Mouse (Mus musculus) forebrain, embryonic 14.5 days (tissue): ENCODE data around the gene Svs1. TPM values are rescaled to one million over a fixed set of nuclear protein-coding genes. Genes with fewer than 3 reads are reported as not detected.

Source experiments
- ATAC-seq: fragments of 200-750 bp; cut with Nextera tagmentation; 2 replicates; pipeline ENCODE4 v1.8.0; 2017; ENCODE audit warnings: mild to moderate bottlenecking, moderate library complexity
- DNase-seq: peaks from one replicate; pipeline ENCODE4 v3.0.0-alpha.2; 2015; ENCODE audit warnings: low spot score
- H3K27ac ChIP-seq: fragments of 300-500 bp; sonication (generic); 2 replicates; pipeline ENCODE4 v1.5.1; 2014; ENCODE audit warnings: low read depth, mild to moderate bottlenecking, control low read depth, low read length, moderate library complexity
- H3K27me3 ChIP-seq: fragments of 300-500 bp; sonication (generic); replicated peaks from 2 replicates; pipeline ENCODE4 v1.6.1; 2014; ENCODE audit warnings: low read length, control low read depth, mixed read lengths; ENCODE audit not compliant: control insufficient read depth, insufficient read depth
- H3K36me3 ChIP-seq: fragments of 300-500 bp; sonication (generic); 2 replicates; pipeline ENCODE4 v1.6.1; 2014; ENCODE audit warnings: low read length, control low read depth; ENCODE audit not compliant: control insufficient read depth, insufficient read depth
- H3K4me1 ChIP-seq: fragments of 300-500 bp; sonication (generic); 2 replicates; pipeline ENCODE4 v1.6.1; 2014; ENCODE audit warnings: antibody characterized with exemption, low read length, control low read depth; ENCODE audit not compliant: control insufficient read depth, insufficient read depth
- H3K4me2 ChIP-seq: fragments of 300-500 bp; sonication (generic); 2 replicates; pipeline ENCODE4 v1.6.1; 2014; ENCODE audit warnings: mild to moderate bottlenecking, control low read depth, low read length
- H3K4me3 ChIP-seq: fragments of 300-500 bp; sonication (generic); 2 replicates; pipeline ENCODE4 v1.5.1; 2014; ENCODE audit warnings: low read depth, low read length, control low read depth
- H3K9ac ChIP-seq: fragments of 300-500 bp; sonication (generic); 2 replicates; pipeline ENCODE4 v1.6.1; 2014; ENCODE audit warnings: mild to moderate bottlenecking, low read length, control low read depth, moderate library complexity
- H3K9me3 ChIP-seq: fragments of 300-500 bp; sonication (generic); replicated peaks from 2 replicates; pipeline ENCODE4 v1.6.1; 2016; ENCODE audit warnings: low read length, control low read depth, mixed read lengths; ENCODE audit not compliant: control insufficient read depth
- WGBS: fragments of 180-500 bp; shearing (Covaris S2); extraction: QIAGEN DNeasy Blood & Tissue Kit; methylation state at CpG from one replicate; pipeline ENCODE4 v1.1.7; 2014; 5-methylcytosine and 5-hydroxymethylcytosine counted together
- polyA plus RNA-seq: library from polyadenylated mRNA; unstranded; fragments of >200 nt; fragmentation: Nextera tagmentation; extraction: Ambion mirVana; gene quantifications from 2 replicates; pipeline ENCODE4 v1.2.1, GENCODE M21; 2014

Svs1 gene
- polyA plus RNA-seq, 1 experiment from 2014 or later = not detected

DNA sequence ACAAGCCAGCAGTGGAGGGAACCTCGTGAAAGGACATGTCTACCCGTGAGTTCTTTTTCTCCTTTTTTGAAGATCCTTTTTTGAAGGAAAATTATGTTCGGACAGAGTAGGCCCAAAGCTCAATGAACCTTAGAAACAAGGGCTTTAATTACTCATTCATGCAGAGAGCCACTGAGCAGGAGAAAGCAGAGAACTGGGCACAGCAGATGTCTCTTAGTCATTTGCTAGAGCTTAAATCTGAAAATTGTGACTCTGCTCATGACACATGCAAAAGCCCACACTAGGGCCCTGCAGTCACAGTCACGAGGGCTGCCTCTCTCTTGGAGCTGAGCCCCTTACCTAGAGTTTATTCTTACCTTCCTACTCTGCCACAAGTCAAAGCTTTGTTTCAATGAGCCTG is 46.1 kb downstream of the Svs1 start:
- no peaks in the 10 kb centered on the region for H3K4me1 ChIP-seq
- ATAC-seq (no peak), DNase-seq (no peak)
- no peak overlapping the region for H3K27ac ChIP-seq
- no peak overlapping the region for H3K4me2 ChIP-seq
- no peaks in the 10 kb centered on the region for H3K9me3 ChIP-seq
- H3K36me3 ChIP-seq = no peaks in the 10 kb centered on the region
- 47% methylated on average over 4 of the region's 4 CpGs for WGBS
- H3K4me3 ChIP-seq = no peak overlapping the region
- H3K27me3 ChIP-seq = no peaks in the 10 kb centered on the region
- no peak overlapping the region for H3K9ac ChIP-seq

DNA sequence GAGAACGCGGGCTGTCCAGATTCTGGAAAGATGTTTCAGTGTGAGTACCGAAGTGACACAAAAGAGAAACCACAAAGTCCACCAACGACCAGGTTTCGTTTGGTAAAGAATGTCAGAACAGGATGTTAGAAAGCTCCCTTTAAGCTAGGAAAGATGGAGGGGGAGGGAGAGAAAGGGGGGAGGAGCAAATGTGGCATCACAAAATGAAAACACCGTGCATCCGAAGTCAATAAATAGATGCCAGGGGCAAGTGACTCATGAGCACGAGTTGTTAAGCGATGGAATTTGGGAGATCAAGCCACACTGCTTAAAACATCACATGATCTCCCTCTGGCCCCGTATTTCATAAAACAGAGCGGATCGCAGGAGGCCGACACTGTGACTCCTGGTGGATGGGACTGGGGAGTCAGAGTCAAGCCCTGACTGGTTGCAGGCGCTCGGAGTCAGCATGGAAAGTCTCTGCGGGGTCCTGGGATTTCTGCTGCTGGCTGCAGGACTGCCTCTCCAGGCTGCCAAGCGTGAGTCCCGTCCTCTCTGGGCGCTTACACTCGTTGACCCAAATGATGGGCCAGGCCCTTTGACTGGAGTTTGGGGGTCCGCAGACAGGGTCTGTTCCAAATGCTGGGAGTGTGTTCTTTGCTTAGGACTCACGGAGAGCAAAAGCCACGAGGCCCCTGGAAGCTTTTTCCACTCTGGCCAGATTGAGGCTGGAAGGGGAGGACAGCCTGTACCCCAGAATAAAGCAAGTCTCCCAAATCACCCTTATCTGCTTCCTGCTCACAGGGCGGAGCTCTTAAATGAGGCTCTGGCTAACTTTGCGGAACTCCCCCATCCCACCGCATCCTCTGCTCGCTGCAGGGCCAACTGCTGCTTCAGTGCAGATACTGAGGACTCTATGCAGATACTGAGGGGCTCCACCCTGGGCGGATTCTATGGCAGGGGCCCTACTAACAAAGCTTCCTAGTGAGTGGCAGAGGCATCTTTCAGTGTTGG is 49.9 kb downstream of the Svs1 start, which contains the start of gene Gpnmb:
TSS of gene Gpnmb (plus strand) at position 272 of the 993 bp plus-strand sequence.
- DNase-seq (no peak), ATAC-seq (no peak)
- Histone ChIP-seq H3K9me3 (no peaks in the 10 kb centered on the region), H3K9ac (no peak within 1 kb of the TSS), H3K27me3 (no peaks in the 10 kb centered on the region), H3K27ac (no peak within 1 kb of the TSS), H3K4me3 (no peak within 1 kb of the TSS), H3K4me2 (no peak within 1 kb of the TSS), H3K36me3 (no peaks in the 10 kb centered on the region), H3K4me1 (no peaks in the 10 kb centered on the region)
- WGBS = 51% methylated on average over 28 of the region's 28 CpGs

GRCm38 (mm10) chr6:49037268-49037662 is 50.6 kb downstream of the Svs1 start:
- Histone ChIP-seq H3K36me3 (no peaks in the 10 kb centered on the region), H3K4me3 (no peak overlapping the region), H3K4me2 (no peak overlapping the region), H3K4me1 (no peaks in the 10 kb centered on the region), H3K9ac (no peak overlapping the region), H3K27me3 (no peaks in the 10 kb centered on the region), H3K9me3 (no peaks in the 10 kb centered on the region), H3K27ac (no peak overlapping the region)
- no peak for ATAC-seq
- DNase-seq = no peak
- WGBS = 61% methylated on average over 12 of the region's 12 CpGs

GRCm38 (mm10) chr6:49039470-49040180 is 53.0 kb downstream of the Svs1 start:
- no peak overlapping the region; the same call in 1 of the 2 replicates for H3K9ac ChIP-seq

More at GRCm38 (mm10) chr6:49039470-49040180, 53.0 kb downstream of the Svs1 start:
- Histone ChIP-seq H3K27ac (no peak overlapping the region), H3K36me3 (no peaks in the 10 kb centered on the region), H3K4me1 (no peaks in the 10 kb centered on the region), H3K27me3 (no peaks in the 10 kb centered on the region), H3K9me3 (no peaks in the 10 kb centered on the region), H3K4me2 (peak overlapping the region; percentile 40), H3K4me3 (peak overlapping the region; percentile 18; the same call in 1 of the 2 replicates)
- ATAC-seq = peak; percentile 50; the same call in 1 of the 2 replicates
- peak; percentile 75 for DNase-seq
- WGBS = 18% methylated on average over 18 of the region's 18 CpGs

Other genes with a start within 250 kb of the Svs1 start
- gene Gimap1, start 247.8 kb upstream of the Svs1 start, polyA plus RNA-seq = 4.1 and 4.5 TPM in 2 replicates
- gene Gimap5, start 240.7 kb upstream of the Svs1 start, polyA plus RNA-seq = 0.96 and 1.5 TPM in 2 replicates
- gene Gimap3, start 216.0 kb upstream of the Svs1 start, polyA plus RNA-seq = not detected in 2 replicates
- 18.8 and 23.8 TPM in 2 replicates for gene Tmem176a, start 145.9 kb upstream of the Svs1 start, polyA plus RNA-seq
- 108 and 131 TPM in 2 replicates for gene Tmem176b, start 145.4 kb upstream of the Svs1 start, polyA plus RNA-seq
- gene Aoc1, start 114.0 kb upstream of the Svs1 start, polyA plus RNA-seq = not detected in 2 replicates
- gene 1600015I10Rik, start 57.0 kb upstream of the Svs1 start, polyA plus RNA-seq = not detected in 2 replicates
- gene Doxl2, start 11.9 kb upstream of the Svs1 start, polyA plus RNA-seq = not detected in 2 replicates
- gene Gpnmb, start 49.7 kb downstream of the Svs1 start, polyA plus RNA-seq = 0.80 and 0.83 TPM in 2 replicates
- 54.7 and 65.0 TPM in 2 replicates for gene Malsu1, start 86.9 kb downstream of the Svs1 start, polyA plus RNA-seq
- 30.6 and 32.9 TPM in 2 replicates for gene Igf2bp3, start 228.1 kb downstream of the Svs1 start, polyA plus RNA-seq